Mouse (Mus musculus): ENCODE results near the gene Fkbp11. TPM values are rescaled to one million over a fixed set of nuclear protein-coding genes. Genes with fewer than 3 reads are reported as not detected.

The Fkbp11 gene
- total and polyA plus RNA-seq, 3 experiments = 118 to 160 TPM; not detected in 1

DNA sequence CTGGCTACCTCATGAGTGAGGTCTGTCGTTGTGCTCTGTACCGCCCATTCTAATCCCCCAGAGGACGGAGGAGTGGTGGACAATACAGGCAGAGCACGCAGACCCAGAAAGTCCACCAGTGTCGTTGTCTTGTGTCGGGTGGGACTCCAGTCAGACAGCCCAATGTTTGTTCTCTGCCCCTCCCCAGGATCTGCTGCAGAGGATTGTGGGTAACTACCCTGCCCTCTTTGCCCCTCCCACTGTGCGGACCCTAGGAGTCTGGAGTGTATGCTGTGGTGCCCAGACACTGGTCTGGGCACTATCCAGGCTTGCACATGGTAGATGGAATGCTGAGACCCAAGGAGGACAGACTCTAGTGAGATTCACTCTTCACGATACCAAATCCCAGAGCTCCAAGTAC lies 31.8 kb downstream of the Fkbp11 start:
- TF ChIP-seq JUND (IDR thresholded peaks at IDR 0.05; ENCODE audit: low read depth, low read length) = no peak
- no peak for TF ChIP-seq NRF1 (IDR thresholded peaks at IDR 0.05; ENCODE audit: insufficient read depth, low read depth, low read length, poor library complexity, severe bottlenecking)
- no peak for TF ChIP-seq RAD21 (IDR thresholded peaks at IDR 0.05; ENCODE audit: low read depth, low read length)
- DNase-seq (ENCODE audit: low read depth, low spot score) = no peak
- H3K36me3 ChIP-seq (ENCODE audit: control insufficient read depth in 1 of 2, insufficient read depth in 2 of 2, low read length in 2 of 2) = no peaks in the 10 kb centered on the region
- no peaks in the 10 kb centered on the region; a peak in 1 of 4 replicates for H3K4me1 ChIP-seq (ENCODE audit: control insufficient read depth in 1 of 2, insufficient read depth in 2 of 2, low read length in 2 of 2)
- H3K79me2 ChIP-seq (ENCODE audit: control insufficient read depth, insufficient read depth, low read length, poor library complexity) = no peaks in the 10 kb centered on the region
- no peak overlapping the region for H3K9ac ChIP-seq (ENCODE audit: control insufficient read depth, low read depth, low read length, poor library complexity, severe bottlenecking)
- no peak overlapping the region for H3K4me3 ChIP-seq (ENCODE audit: control insufficient read depth in 1 of 2, insufficient read depth in 1 of 2, low read depth in 2 of 2, low read length in 2 of 2)
- H3K27me3 ChIP-seq (ENCODE audit: control insufficient read depth in 1 of 2, insufficient read depth in 2 of 2, low read length in 2 of 2) = peaks cover 6 to 11% of the 10 kb centered on the region in 2 experiments
- H3K27ac ChIP-seq (ENCODE audit: control insufficient read depth, low read depth, low read length) = no peak overlapping the region
- H3K9me3 ChIP-seq (replicated peaks; ENCODE audit: insufficient read depth, low read length) = no peaks in the 10 kb centered on the region

DNA sequence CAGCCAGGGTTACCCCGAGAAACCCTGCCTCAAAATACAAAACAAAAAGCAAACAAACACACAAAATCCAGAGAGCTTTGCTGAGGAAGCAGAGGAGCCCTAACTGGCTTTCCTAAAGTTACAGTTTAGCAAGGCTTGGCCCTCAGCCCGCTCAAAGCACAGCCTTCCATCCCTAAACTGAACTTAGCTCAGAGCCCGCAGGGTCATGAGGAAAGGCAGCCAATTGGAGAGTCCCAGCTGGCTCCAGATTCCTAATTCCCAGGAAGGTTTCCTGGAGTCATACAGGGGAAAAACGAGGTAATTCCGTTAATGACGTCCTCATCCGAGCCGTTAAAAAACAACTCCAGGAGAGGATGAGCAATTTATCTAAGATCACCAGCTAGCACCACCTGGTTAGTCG lies 32.3 kb downstream of the Fkbp11 start:
- Histone ChIP-seq H3K4me1 (ENCODE audit: control insufficient read depth in 1 of 2, insufficient read depth in 2 of 2, low read length in 2 of 2) (no peaks in the 10 kb centered on the region; a peak in 1 of 4 replicates), H3K27me3 (ENCODE audit: control insufficient read depth in 1 of 2, insufficient read depth in 2 of 2, low read length in 2 of 2) (peaks cover 3 to 6% of the 10 kb centered on the region in 2 experiments; a peak in 3 of 4 replicates), H3K79me2 (ENCODE audit: control insufficient read depth, insufficient read depth, low read length, poor library complexity) (no peaks in the 10 kb centered on the region), H3K9ac (ENCODE audit: control insufficient read depth, low read depth, low read length, poor library complexity, severe bottlenecking) (no peak overlapping the region), H3K9me3 (replicated peaks; ENCODE audit: insufficient read depth, low read length) (no peaks in the 10 kb centered on the region), H3K36me3 (ENCODE audit: control insufficient read depth in 1 of 2, insufficient read depth in 2 of 2, low read length in 2 of 2) (no peaks in the 10 kb centered on the region), H3K27ac (ENCODE audit: control insufficient read depth, low read depth, low read length) (no peak overlapping the region), H3K4me3 (ENCODE audit: control insufficient read depth in 1 of 2, insufficient read depth in 1 of 2, low read depth in 2 of 2, low read length in 2 of 2) (no peak overlapping the region)
- no peak for DNase-seq (ENCODE audit: low read depth, low spot score)
- no peak for TF ChIP-seq RAD21 (IDR thresholded peaks at IDR 0.05; ENCODE audit: low read depth, low read length)
- no peak for TF ChIP-seq POLR2AphosphoS5 (IDR thresholded peaks at IDR 0.05; ENCODE audit: borderline replicate concordance, low read depth, low read length)
- no peak for TF ChIP-seq MYC (IDR thresholded peaks at IDR 0.05; ENCODE audit: low read depth, low read length)
- no peak for TF ChIP-seq CHD2 (IDR thresholded peaks at IDR 0.05; ENCODE audit: low read length)
- no peak for TF ChIP-seq MEF2A (IDR thresholded peaks at IDR 0.05; ENCODE audit: extremely low read depth, insufficient replicate concordance, low read depth, low read length, poor library complexity, severe bottlenecking)
- no peak for TF ChIP-seq NELFE (IDR thresholded peaks at IDR 0.05; ENCODE audit: low read depth, low read length)
- TF ChIP-seq ZKSCAN1 (IDR thresholded peaks at IDR 0.05; ENCODE audit: low read depth, low read length) = no peak
- TF ChIP-seq UBTF (IDR thresholded peaks at IDR 0.05; ENCODE audit: borderline replicate concordance, insufficient read depth, low read depth, low read length) = no peak
- TF ChIP-seq USF2 (IDR thresholded peaks at IDR 0.05; ENCODE audit: borderline replicate concordance in 1 of 2, insufficient read depth in 1 of 2, low read depth in 1 of 2, low read length in 2 of 2) = no peak
- no peak for TF ChIP-seq NRF1 (IDR thresholded peaks at IDR 0.05; ENCODE audit: insufficient read depth, low read depth, low read length, poor library complexity, severe bottlenecking)
- TF ChIP-seq CTCF (IDR thresholded peaks at IDR 0.05 in 2 of 3, conservative IDR thresholded peaks at IDR 0.05 in 1 of 3; ENCODE audit: control insufficient read depth in 1 of 3, insufficient read depth in 1 of 3, low read depth in 2 of 3, low read length in 3 of 3, poor library complexity in 1 of 3, severe bottlenecking in 1 of 3) = no peak

DNA sequence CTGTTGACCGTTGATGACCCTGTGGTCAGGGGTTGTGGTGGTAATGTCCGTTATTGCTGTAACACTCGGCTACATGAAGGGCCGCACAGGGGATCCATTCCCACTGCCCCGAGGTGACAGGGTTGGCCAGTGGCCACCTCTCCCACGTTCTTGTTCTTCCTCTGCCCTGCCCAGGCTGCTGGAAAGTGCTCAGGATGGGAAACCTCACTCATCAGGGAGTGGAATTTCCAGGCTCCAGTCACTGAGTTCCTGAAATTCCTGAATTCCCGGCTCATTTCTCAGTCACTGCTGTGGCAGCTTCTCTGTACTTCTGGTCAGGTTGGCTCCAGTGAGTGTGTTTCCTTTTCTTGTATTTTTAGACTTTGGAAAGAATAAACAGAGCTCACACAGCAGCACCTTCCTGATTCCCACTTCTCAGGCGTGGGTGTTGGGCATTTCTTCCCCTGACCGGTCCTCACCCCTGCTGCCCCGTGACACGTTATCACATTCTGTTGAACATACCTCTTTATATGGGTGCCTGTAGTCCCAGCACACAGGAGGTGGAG lies 35.8 kb downstream of the Fkbp11 start:
- no peak for TF ChIP-seq MYC (IDR thresholded peaks at IDR 0.05; ENCODE audit: low read depth, low read length)
- H3K36me3 ChIP-seq (ENCODE audit: control insufficient read depth in 1 of 2, insufficient read depth in 2 of 2, low read length in 2 of 2) = no peaks in the 10 kb centered on the region
- H3K4me1 ChIP-seq (ENCODE audit: control insufficient read depth in 1 of 2, insufficient read depth in 2 of 2, low read length in 2 of 2) = no peaks in the 10 kb centered on the region
- H3K4me3 ChIP-seq (ENCODE audit: control insufficient read depth in 1 of 2, insufficient read depth in 1 of 2, low read depth in 2 of 2, low read length in 2 of 2) = no peak overlapping the region
- no peak for DNase-seq (ENCODE audit: low read depth, low spot score)
- no peak overlapping the region for H3K9ac ChIP-seq (ENCODE audit: control insufficient read depth, low read depth, low read length, poor library complexity, severe bottlenecking)
- H3K79me2 ChIP-seq (ENCODE audit: control insufficient read depth, insufficient read depth, low read length, poor library complexity) = no peaks in the 10 kb centered on the region
- no peak overlapping the region for H3K27ac ChIP-seq (ENCODE audit: control insufficient read depth, low read depth, low read length)
- peaks cover 3 to 7% of the 10 kb centered on the region in 2 experiments; a peak in 3 of 4 replicates for H3K27me3 ChIP-seq (ENCODE audit: control insufficient read depth in 1 of 2, insufficient read depth in 2 of 2, low read length in 2 of 2)
- no peaks in the 10 kb centered on the region for H3K9me3 ChIP-seq (replicated peaks; ENCODE audit: insufficient read depth, low read length)

All from MEL (cell line).